Mouse (Mus musculus) monocyte, adult 5-6 weeks (primary cell): ENCODE data around the gene Ccdc40. TPM values are rescaled to one million over a fixed set of nuclear protein-coding genes. Genes with fewer than 3 reads are reported as not detected.

Source experiments
- ATAC-seq: fragments of 153-309, 156-312 bp; replicated peaks from 2 replicates; pipeline ENCODE4 v1.8.0; 2017; ENCODE audit warnings: mild to moderate bottlenecking; ENCODE audit not compliant: low TSS enrichment, insufficient number of reproducible peaks, severe bottlenecking, poor library complexity, low FRiP score
- total RNA-seq: library from RNA; stranded (forward); fragments of 200-1000, 200-491, 200-594 nt; gene quantifications from 3 replicates; pipeline ENCODE4 v1.2.3, GENCODE M21; 2017

Gene Ccdc40
- 0.96 to 2.3 TPM (median 1.8 TPM) in 3 replicates for total RNA-seq

DNA sequence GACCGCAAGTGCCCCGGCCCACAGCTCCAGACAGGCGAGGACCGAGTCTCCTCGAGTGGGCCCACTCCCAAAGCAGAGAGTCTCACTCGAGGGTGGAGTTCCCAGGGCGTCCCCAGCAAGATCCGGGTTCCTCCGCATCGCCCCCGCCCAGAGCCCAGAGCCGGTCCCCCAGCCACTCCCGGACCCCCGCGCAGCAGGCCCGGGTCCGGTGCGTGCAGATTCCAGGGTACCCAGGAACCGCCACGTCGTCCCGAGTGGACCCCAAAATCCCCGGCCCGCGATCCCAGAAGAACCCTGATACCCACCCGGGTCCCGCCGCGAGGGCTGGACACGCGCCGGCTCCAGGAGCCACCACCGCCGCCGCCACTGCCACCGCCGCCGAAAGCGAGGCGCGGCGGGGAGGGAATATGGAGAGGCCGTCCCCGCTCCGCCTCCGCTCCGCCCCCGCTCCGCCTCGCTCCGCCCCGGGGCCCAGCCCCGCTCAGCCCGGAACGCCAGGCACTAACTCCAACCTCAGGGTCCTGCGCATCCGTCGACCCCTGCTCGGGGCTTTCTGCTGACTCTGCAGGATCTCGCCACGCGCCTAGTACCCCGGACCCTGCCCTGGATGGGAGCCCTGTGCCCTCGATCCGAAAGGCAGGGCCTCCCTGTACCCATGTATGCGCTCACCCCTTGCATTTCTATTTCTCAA is at the start of gene Ccdc40, which contains the start of gene Tbc1d16:
Gene Ccdc40 (plus strand): TSS at position 482 of the 691 bp plus-strand sequence.
Gene Tbc1d16 (minus strand): TSS at position 409 of the 691 bp plus-strand sequence.
- ATAC-seq, result peak; percentile 41

DNA sequence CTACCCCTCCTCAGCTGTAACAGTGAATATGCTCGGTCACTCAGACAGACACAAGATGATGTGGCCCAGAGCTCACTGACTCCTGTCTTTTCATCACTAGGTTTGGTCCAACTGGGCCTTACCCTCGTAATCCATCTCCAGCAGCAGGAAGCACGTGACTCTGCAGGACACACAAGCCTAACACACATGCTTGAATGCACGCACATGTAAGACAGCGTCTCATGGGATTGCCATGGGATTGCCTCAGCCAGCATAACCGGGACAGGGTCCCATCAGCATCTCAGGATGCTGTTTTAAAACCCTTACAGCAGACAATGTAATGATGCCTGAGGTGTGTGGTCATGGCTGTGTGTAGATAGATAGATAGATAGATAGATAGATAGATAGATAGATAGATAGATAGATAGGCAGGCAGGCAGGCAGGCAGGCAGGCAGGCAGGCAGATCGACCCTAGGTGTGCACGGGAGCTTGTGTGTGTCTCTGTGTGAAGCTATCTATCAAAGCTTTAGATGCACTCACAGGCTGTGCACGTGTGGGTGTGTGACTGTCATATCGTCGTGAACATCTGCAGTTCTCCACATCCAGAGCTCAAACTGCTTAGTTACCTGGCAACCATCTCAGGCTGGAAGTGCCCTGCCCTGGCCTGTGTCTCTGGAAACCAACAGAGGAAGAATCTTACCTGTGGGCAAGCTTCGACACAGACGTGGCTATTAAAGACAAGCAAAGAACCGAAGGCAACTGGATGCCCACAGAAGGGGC is 47.4 kb upstream of the Ccdc40 start:
- no peak for ATAC-seq

DNA sequence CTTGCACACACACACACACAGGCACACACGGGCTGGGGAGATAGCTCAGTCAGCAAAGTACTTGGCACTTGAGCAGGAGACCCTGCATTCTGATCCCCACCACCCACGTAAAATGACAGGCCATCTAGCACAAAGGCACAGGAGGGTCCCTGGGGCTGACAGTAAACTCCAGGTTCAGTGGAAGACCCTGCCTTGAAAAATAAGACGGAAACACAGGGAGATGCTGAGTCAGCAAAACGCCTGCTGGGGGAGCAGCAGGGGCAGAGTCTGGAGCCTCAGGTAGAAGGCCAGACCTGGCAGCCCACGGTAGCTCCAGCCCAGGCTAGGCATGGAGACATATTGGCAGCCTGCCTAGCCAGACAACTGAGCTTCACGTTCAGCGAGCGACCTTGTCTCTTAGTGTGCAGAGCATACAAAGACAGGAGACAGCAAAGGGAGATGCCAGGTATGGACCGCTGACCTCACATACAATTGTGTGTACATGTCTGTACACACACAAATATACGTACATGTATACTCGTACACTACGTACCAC is 46.4 kb upstream of the Ccdc40 start:
- ATAC-seq, result no peak

DNA sequence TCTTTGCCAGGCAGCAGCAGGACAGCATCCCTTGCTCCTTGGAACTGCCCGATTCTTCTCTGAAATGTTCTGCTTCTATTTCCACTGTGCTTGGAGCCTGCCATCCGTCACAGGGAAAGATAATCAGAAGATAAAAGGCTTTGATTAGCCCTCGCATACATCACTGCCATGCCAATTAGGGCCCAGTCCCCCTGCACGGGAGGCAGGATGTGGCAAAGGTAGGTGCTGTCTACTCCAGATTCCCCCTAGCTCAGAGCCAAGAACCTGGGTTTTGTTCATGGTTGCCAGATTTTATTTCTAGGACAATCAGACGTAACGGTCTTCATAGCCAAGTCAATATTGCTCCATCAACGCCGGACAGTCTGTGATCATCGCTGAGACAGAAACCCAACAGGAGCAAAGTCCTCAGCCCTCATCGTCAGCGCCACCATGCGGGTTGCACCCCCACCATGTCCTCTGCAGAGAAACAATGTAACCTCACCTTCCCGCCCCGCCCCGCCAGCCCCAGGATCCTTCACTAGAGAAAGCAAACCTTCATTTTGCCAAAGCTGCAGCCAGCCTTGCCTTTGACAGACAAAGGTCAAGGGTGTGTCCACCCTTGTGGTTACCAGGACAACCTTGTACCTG is 44.6 kb upstream of the Ccdc40 start:
- no peak for ATAC-seq

DNA sequence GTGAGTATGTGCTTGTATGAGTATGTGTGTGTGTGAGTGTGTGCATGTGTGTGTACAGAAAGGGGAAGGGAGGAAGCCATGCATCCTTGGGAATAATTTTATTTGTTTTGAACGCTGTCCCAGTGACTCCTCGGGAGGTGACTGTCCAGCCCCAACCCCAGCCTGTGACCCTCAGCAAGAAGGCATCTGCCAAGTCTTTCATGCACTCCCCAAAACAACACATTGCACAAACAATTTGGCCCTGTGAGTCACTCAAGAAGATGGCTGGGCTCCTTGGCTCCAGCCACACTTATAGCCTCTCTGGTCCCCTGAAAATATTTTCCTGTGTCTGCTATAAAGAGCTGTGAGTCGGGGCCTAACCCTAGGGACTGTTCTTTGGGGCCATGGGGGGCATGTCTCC is 42.0 kb upstream of the Ccdc40 start:
- no peak for ATAC-seq

DNA sequence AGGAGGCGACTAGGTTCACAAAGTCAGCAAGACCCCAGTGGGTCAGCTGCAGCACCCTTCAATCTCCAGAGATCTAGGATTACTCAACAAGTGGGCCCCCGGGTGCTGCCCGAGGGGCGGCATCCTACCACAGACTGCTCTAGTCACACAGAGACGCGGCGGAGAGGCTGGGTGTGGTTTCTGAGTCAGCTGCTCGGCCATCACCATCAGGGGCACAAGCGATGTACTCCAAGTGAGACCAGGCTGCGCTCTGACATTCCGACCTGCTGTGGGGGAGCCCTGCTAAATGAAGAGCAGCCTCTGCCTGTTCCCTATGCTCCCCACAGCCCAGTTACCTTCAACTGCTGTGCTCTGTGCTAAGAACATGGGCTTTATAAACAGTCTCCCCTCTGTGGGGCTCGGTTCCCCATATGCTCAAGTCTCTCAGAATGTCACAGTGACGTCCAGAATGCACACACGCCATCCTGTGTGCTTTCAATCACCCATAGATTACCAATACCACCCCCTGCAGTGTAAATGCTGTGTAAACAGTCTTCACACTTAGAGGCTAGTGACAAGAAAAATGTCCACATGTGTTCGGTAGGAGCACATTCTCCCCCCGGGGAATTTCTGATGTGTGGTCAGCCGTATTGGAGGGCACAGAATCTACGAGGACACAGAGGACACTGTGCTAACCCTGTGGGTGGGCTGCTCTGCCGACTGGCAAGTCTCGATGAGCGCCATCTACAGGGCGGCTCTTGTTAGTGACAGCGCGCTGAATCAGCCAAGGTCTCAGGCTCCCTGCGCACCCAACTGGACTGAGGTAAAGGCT is 41.2 kb upstream of the Ccdc40 start:
- no peak for ATAC-seq

DNA sequence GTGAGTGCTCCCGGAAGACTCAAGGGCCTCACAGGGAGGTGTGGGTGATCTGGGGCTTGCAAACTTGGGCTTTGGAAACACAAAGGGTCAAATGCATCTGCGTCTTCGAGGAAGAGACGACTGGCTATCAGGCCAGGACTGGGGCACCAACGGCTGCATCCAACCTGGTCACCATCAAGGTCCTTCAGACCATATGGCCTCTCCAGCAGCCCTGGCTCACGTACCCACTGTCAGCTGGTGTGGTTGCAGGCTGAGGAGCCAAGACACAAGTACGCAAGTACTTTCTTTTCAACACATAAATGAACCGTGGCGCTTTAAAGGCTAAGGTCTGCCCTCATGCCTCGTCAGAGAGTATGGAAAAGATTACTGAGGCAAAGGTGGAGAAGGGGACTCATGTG is 40.6 kb upstream of the Ccdc40 start:
- no peak for ATAC-seq

DNA sequence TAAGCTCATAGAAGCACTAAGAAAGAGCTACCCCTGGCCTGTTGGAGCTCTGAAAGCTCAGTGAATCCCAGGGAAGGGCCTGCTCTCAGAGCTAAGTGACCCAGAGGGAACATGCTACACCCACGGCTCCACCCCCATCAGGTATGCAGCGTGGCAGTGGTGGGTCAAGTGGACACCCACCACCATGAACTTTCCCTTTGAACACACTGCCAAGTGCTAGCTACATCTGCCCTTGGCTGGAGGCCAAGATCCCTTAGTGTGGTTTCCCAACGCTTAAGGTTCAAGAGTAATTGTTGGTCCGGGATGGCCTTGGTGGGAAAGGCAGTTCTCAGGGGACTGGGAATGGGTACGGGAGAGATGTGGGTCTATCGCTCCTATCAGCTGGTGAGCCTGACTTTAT is 40.0 kb upstream of the Ccdc40 start:
- ATAC-seq, result no peak

DNA sequence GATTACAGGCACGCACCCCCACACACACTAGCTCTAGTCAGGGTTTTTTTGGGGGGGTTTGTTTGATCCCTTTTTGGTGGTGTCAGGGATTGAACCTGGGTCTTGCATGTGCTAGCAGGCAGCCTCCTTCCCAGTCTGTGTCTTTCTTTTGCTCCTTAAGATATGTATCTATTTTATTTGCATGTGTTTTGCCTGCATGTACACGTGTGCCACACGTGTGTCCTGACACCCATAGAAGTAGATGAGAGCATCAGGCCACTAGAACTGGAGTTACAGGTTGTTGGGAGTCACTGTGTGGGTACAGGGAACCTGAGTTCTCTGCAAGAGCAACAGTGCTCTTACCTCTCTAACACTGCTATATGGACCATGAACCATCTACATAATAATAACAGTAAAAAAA is 39.1 kb upstream of the Ccdc40 start:
- ATAC-seq, result no peak

DNA sequence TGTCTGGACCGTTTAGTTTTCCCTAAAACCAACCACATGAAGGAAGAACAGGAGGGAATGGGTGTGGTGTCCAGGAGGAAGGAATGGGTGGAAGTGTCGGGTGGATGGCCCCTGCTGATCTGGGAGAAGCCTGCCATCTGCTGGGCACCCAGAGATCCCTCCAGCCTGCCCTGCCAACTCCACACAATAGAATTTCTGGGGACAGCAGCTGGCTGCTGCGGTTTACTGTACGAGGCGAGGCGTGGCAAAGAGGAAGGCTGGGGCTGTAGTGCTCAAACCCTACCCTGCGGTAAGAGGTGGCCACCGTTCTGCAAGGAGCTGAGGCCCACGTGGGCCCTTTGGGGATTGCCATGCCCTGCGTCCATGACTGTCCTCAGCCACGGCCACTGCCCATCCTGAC is 37.9 kb upstream of the Ccdc40 start:
- ATAC-seq, result peak; percentile 77

DNA sequence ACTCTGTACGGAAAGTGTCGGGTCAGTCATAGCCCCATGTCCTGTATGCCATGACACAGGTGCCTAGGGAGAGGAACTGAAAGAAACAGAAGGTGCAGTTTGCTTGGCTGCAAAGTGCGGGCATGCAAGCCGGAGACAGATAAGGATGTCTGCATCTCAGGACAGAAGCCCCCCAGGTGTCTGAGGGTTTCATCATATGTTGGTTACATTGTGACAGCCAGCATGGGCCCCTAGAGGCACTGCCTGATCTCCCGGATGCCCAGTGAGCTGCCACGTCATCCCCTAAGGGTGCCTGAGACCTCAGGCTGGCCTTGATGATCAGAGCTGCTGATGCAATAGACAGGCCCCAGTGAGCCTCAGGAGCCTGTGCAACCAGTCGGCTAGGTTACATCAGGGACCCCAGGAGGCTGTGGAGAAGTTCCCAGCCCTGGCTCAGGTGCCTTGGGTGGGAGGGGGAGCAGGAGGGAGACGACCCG is 36.7 kb upstream of the Ccdc40 start:
- ATAC-seq, result no peak

DNA sequence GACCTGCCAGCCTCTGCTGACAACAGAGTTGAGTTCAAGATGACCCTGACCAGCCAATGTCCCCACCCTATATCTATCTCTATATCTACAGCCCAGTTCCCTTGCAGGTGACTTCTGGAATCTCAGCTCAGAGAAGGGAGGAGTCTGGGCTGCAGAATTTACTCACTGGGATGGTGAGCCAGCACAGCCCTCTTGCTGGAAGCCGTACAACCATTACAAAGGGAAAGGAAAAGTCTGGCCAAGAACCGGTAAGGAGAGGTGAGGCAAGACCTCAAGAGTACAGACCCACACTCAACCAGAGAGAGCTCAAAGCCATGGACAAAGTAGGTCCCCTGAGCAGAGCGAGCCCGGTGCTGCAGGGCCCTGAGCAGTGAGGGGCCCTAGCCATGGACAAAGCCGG is 36.2 kb upstream of the Ccdc40 start:
- ATAC-seq, result no peak

DNA sequence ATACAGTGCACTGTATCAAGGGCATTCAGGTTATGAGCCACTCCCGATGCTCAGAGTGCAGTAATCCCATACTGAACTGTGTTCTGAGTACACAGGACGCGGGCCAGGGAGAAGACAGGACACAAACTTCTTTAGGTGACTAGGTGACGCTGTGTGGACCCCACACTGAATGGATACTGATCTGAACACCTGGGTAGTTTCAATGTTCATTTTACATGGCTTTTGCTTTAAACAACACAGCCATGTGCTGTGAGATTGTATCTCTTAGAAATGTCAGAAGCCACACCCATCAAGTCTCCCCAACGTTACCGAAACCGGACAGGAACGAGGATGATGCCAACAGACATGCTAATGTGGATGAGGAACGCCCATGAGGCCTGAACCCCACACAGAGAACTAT is 35.8 kb upstream of the Ccdc40 start:
- ATAC-seq, result no peak

DNA sequence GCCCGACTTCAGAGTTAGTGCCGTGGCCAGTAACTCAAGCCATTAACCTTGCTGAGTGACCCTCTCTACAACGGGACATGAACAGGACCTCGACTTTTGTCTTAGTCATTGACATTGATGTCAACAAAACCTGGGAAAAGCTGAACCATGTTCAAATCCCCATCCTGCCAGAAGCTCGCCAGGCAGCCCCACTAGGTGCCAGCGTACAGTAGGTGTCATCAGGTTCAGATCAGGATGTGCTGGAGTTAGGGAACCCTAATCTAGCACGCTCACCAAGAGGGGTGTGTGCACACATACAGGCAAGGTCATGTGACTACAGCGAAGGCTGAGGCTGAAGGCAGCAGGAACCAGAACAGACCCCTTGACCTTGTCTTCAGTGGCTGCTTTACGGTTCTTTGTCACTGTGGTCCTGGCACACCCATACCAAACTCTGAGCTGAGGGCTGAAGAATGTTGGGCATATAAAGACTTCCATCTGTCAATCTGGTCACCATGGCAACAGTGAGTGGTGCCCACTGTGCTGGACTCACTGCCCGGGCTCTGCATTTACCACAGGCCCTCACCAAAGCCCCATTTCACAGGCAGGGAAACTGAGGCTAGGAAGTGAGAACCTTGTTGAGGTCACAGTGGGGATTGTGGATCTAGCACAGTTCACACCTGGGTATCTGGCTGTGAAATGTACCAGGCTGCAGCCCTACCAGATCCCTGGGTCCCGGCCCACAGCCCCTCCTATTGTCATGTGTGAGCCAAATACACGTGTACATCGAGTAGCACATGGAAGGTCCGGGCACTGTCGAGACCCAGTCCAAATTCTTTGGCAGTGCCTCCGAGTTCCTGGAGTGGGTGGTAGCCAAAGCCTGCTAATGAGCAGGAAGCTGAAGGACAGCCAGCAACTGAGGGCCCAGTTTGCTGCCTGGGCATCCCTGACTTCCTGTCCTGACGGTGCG is 30.5 kb upstream of the Ccdc40 start:
- no peak for ATAC-seq

DNA sequence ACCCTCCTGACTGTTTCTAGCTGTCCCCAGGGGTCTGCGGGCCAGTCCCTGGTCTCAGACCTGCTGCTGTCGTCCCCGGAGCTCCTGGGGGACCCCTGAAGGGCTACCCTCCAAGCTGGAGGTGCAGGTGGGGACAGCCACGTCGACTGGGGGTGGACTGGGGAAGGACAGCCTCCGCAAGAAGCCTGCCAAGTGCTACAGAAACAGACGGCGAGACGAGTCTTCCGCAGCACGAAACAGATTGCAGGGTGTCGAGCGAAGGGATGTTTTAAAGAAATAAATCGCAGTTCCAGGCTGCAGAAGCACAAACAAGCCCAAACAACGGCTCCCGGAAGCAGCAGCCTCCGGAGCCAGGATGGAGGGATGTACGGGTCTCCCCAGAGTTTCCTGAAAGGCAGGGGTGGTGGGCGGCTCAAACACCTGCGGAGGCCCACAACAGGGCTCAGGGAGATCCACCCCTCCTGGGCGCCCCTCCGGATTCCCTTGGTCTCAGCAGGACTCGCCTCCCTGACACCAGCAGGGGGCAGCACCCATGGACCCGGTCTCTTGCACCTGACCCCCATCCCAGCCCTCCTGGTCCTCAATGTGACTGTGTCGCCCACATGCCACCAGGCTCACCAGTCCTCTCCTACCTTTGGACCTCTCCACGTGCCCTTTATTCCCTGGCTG is 29.7 kb upstream of the Ccdc40 start:
- no peak for ATAC-seq

DNA sequence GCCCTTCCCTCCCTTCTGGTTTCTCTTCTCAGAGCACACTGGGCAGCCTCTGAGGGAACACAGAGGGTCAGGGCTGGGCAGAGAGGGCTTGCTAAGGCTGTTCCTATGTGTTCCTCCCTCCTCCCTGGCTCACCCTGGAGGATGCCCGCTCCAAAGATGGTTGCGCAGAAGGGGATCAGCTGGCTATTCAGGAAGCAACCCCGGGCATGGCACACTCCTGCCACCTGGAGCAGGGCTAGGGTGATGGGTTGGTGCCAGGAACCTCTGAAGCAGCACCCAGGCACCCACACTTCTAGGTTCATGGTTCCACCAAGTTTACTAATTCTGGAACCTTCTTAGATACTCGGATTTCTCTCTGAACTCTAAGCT is 29.2 kb upstream of the Ccdc40 start:
- no peak for ATAC-seq

DNA sequence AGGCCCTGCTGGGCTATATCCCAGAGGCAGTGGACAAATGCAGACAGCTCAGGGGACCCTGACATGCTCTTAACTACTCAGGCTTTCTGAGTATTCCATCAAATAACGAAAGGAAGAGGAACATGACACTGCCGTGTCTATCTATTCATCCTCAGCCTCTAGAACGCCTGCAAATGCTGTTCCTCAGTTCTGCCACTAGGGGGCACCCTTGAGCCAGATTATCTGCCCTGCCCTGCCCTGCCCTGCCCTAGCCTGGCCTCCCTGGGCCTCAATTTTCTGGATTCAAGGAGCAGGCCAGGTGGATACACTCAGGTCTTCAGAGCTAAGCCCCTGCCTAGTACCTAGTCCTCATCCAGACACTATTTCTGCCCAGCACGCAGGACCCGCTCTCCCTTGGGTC is 24.9 kb upstream of the Ccdc40 start:
- ATAC-seq, result peak; percentile 48; the same call in 1 of the 2 replicates
